Mouse (Mus musculus): ENCODE results near the gene Egfl8. TPM values are rescaled to one million over a fixed set of nuclear protein-coding genes. Genes with fewer than 3 reads are reported as not detected.

Egfl8 gene
- polyA plus RNA-seq, 1 experiment from 2014 or later, result 5.2 TPM

- DNase-seq (ENCODE audit: low spot score) (no peak), ATAC-seq (no peak)
- no peak overlapping the region for H3K27ac ChIP-seq (ENCODE audit: low read length)
- H3K9ac ChIP-seq (replicated peaks; ENCODE audit: low read depth), result no peak overlapping the region
- no peak overlapping the region for H3K4me3 ChIP-seq (ENCODE audit: low read depth, low read length)
- H3K9me3 ChIP-seq (ENCODE audit: low read length), result no peaks in the 10 kb centered on the region
- no peak for TF ChIP-seq EP300 (IDR thresholded peaks at IDR 0.05)
- TF ChIP-seq CTCF (IDR thresholded peaks at IDR 0.05), result peak; percentile 49
- H3K27me3 ChIP-seq (replicated peaks; ENCODE audit: insufficient read depth, low read length), result no peaks in the 10 kb centered on the region
- H3K4me1 ChIP-seq (ENCODE audit: insufficient read depth, low read depth, low read length), result peaks cover 11% of the 10 kb centered on the region; the same call in 1 of the 2 replicates
- H3K36me3 ChIP-seq (ENCODE audit: insufficient read depth, low read length), result no peaks in the 10 kb centered on the region; the same call in 1 of the 2 replicates
- WGBS, result 80% methylated on average over 9 of the region's 9 CpGs
- H3K4me2 ChIP-seq (replicated peaks; ENCODE audit: low read depth, low read length), result no peak overlapping the region
Measured at GRCm38 (mm10) chr17:34623161-34623560, 7.4 kb upstream of the Egfl8 start.

- Histone ChIP-seq H3K4me2 (replicated peaks; ENCODE audit: low read depth, low read length) (no peak overlapping the region), H3K4me1 (ENCODE audit: insufficient read depth, low read depth, low read length) (no peaks in the 10 kb centered on the region), H3K36me3 (ENCODE audit: insufficient read depth, low read length) (peaks cover 7% of the 10 kb centered on the region; the same call in 1 of the 2 replicates), H3K4me3 (ENCODE audit: low read depth, low read length) (no peak overlapping the region), H3K27ac (ENCODE audit: low read length) (no peak overlapping the region), H3K9me3 (ENCODE audit: low read length) (no peaks in the 10 kb centered on the region), H3K9ac (replicated peaks; ENCODE audit: low read depth) (no peak overlapping the region), H3K27me3 (replicated peaks; ENCODE audit: insufficient read depth, low read length) (no peaks in the 10 kb centered on the region)
- TF ChIP-seq EP300 (IDR thresholded peaks at IDR 0.05) (no peak), CTCF (IDR thresholded peaks at IDR 0.05) (no peak)
- DNase-seq (ENCODE audit: low spot score) (no peak), ATAC-seq (no peak)
- 67% methylated on average over 8 of the region's 8 CpGs for WGBS
Measured at GRCm38 (mm10) chr17:34621006-34621405, 5.2 kb upstream of the Egfl8 start.

GRCm38 (mm10) chr17:34618999-34619398 lies 3.2 kb upstream of the Egfl8 start:
- Histone ChIP-seq H3K27me3 (replicated peaks; ENCODE audit: insufficient read depth, low read length) (no peaks in the 10 kb centered on the region), H3K4me2 (replicated peaks; ENCODE audit: low read depth, low read length) (no peak overlapping the region), H3K36me3 (ENCODE audit: insufficient read depth, low read length) (peaks cover 7% of the 10 kb centered on the region; the same call in 1 of the 2 replicates), H3K27ac (ENCODE audit: low read length) (no peak overlapping the region), H3K4me3 (ENCODE audit: low read depth, low read length) (no peak overlapping the region), H3K4me1 (ENCODE audit: insufficient read depth, low read depth, low read length) (no peaks in the 10 kb centered on the region), H3K9ac (replicated peaks; ENCODE audit: low read depth) (no peak overlapping the region), H3K9me3 (ENCODE audit: low read length) (no peaks in the 10 kb centered on the region)
- peak; percentile 76 for DNase-seq (ENCODE audit: low spot score)
- peak; percentile 53 for ATAC-seq
- no peak for TF ChIP-seq EP300 (IDR thresholded peaks at IDR 0.05)
- TF ChIP-seq CTCF (IDR thresholded peaks at IDR 0.05), result peak; percentile 91
- WGBS, result 11% methylated on average over 6 of the region's 6 CpGs

DNA sequence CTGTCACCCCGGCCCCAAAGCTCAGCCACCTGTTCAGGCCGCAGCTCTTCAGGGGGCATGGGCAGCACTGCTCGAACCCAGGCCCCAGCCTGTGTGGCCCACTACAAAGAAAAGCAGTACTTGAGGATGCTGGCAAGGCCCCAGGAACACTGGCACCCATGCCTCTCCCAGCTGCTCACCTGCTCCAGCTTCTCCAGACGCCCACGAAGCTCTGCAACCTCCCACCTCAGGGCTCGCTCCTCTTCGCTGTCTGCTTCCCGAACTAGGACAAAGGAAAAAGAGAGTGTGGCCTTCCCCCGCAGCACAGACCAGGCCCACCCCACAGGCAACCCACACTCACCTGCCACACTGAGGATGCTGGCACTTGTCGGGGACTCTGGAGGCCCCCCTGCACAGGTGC lies 1.9 kb downstream of the Egfl8 start:
- Histone ChIP-seq H3K27me3 (replicated peaks; ENCODE audit: insufficient read depth, low read length) (no peaks in the 10 kb centered on the region), H3K4me2 (replicated peaks; ENCODE audit: low read depth, low read length) (no peak overlapping the region), H3K4me3 (ENCODE audit: low read depth, low read length) (no peak overlapping the region), H3K36me3 (ENCODE audit: insufficient read depth, low read length) (peaks cover 26% of the 10 kb centered on the region), H3K9me3 (ENCODE audit: low read length) (no peaks in the 10 kb centered on the region), H3K27ac (ENCODE audit: low read length) (no peak overlapping the region), H3K4me1 (ENCODE audit: insufficient read depth, low read depth, low read length) (0 out of 2 replicates have a peak, but pooled peaks cover under 1% of the 10 kb centered on the region), H3K9ac (replicated peaks; ENCODE audit: low read depth) (no peak overlapping the region)
- no peak for DNase-seq (ENCODE audit: low spot score)
- 89% methylated on average over 10 of the region's 10 CpGs for WGBS
- ATAC-seq, result no peak
- TF ChIP-seq CTCF (IDR thresholded peaks at IDR 0.05) (no peak), EP300 (IDR thresholded peaks at IDR 0.05) (no peak)

GRCm38 (mm10) chr17:34613054-34613645 lies 2.6 kb downstream of the Egfl8 start:
- Histone ChIP-seq H3K4me3 (ENCODE audit: low read depth, low read length) (no peak overlapping the region), H3K36me3 (ENCODE audit: insufficient read depth, low read length) (peaks cover 26% of the 10 kb centered on the region), H3K4me2 (replicated peaks; ENCODE audit: low read depth, low read length) (no peak overlapping the region), H3K27ac (ENCODE audit: low read length) (no peak overlapping the region), H3K9ac (replicated peaks; ENCODE audit: low read depth) (no peak overlapping the region), H3K27me3 (replicated peaks; ENCODE audit: insufficient read depth, low read length) (no peaks in the 10 kb centered on the region), H3K9me3 (ENCODE audit: low read length) (no peaks in the 10 kb centered on the region), H3K4me1 (ENCODE audit: insufficient read depth, low read depth, low read length) (0 out of 2 replicates have a peak, but pooled peaks cover 5% of the 10 kb centered on the region)
- DNase-seq (ENCODE audit: low spot score), result no peak
- no peak for ATAC-seq
- TF ChIP-seq EP300 (IDR thresholded peaks at IDR 0.05), result no peak
- TF ChIP-seq CTCF (IDR thresholded peaks at IDR 0.05), result no peak
- 75% methylated on average over 11 of the region's 11 CpGs for WGBS

DNA sequence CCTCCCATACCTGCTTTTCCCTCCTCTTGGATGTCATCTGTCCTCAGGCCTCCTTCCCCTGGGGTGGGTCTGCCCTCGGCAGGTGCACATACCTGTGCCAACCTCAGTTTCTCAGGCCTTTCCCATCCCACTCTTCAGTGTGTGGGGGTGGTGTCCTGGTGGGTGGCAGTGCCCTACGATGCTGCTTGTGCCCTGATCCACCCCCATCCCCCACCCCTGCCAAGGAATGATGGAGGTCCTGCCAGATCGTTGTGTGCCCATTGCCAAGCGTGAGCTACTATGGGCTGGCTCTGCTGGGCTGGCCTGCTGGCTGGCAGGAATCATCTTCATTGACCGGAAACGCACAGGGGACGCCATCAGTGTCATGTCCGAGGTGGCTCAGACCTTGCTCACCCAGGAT lies 4.7 kb downstream of the Egfl8 start:
- Histone ChIP-seq H3K4me3 (ENCODE audit: low read depth, low read length) (no peak overlapping the region), H3K36me3 (ENCODE audit: insufficient read depth, low read length) (peaks cover 19% of the 10 kb centered on the region), H3K9me3 (ENCODE audit: low read length) (no peaks in the 10 kb centered on the region), H3K4me2 (replicated peaks; ENCODE audit: low read depth, low read length) (no peak overlapping the region), H3K4me1 (ENCODE audit: insufficient read depth, low read depth, low read length) (0 out of 2 replicates have a peak, but pooled peaks cover 5% of the 10 kb centered on the region), H3K27ac (ENCODE audit: low read length) (no peak overlapping the region), H3K9ac (replicated peaks; ENCODE audit: low read depth) (no peak overlapping the region), H3K27me3 (replicated peaks; ENCODE audit: insufficient read depth, low read length) (no peaks in the 10 kb centered on the region)
- no peak for TF ChIP-seq CTCF (IDR thresholded peaks at IDR 0.05)
- no peak for TF ChIP-seq EP300 (IDR thresholded peaks at IDR 0.05)
- 87% methylated on average over 8 of the region's 8 CpGs for WGBS
- no peak for ATAC-seq
- no peak for DNase-seq (ENCODE audit: low spot score)
